Mouse (Mus musculus) ES-E14 (cell line): ENCODE measurements around the gene Rnf220. TPM values are rescaled to one million over a fixed set of nuclear protein-coding genes. Genes with fewer than 3 reads are reported as not detected.

Source experiments
- DNase-seq: peaks from one replicate; pipeline ENCODE4 v3.0.0-alpha.2; 2013; ENCODE audit warnings: low read depth, low spot score
- H3K27ac ChIP-seq: 2 replicates; pipeline ENCODE4 v1.5.1; 2012; ENCODE audit warnings: low read depth, mild to moderate bottlenecking, low read length, moderate library complexity, mixed read lengths; ENCODE audit not compliant: poor library complexity, insufficient read depth, severe bottlenecking
- H3K36me3 ChIP-seq: 2 replicates; pipeline ENCODE4 v1.6.1; 2012; ENCODE audit warnings: mild to moderate bottlenecking, low read length, moderate library complexity, mixed read lengths; ENCODE audit not compliant: control insufficient read depth, poor library complexity, insufficient read depth, severe bottlenecking
- H3K4me1 ChIP-seq, 2 experiments: fragments of 150-350 bp in 1 of 2; sonication (generic) in 1 of 2; 2 replicates each; pipeline ENCODE4 v1.6.1; 2012; ENCODE audit warnings: low read length in 2 of 2, mild to moderate bottlenecking in 1 of 2, mixed read lengths in 1 of 2; ENCODE audit not compliant: control insufficient read depth in 2 of 2, insufficient read depth in 2 of 2, poor library complexity in 1 of 2
- H3K4me3 ChIP-seq, 2 experiments: fragments of 150-350 bp in 1 of 2; sonication (generic) in 1 of 2; 2 replicates each; pipeline ENCODE4 v1.5.1; 2012; ENCODE audit warnings: low read length in 2 of 2, low read depth in 1 of 2, mild to moderate bottlenecking in 1 of 2, mixed read lengths in 1 of 2; ENCODE audit not compliant: insufficient read depth in 1 of 2, poor library complexity in 1 of 2, severe bottlenecking in 1 of 2
- H3K9ac ChIP-seq: 2 replicates; pipeline ENCODE4 v1.6.1; 2012; ENCODE audit warnings: low read depth, mild to moderate bottlenecking, low read length, mixed read lengths; ENCODE audit not compliant: poor library complexity, insufficient read depth, severe bottlenecking
- H3K9me3 ChIP-seq: fragments of 150-350 bp; sonication (generic); 2 replicates; pipeline ENCODE4 v1.6.1; 2012; ENCODE audit warnings: low read depth, mild to moderate bottlenecking, low read length; ENCODE audit not compliant: control insufficient read depth, insufficient read depth
- CHD2 ChIP-seq: IDR thresholded peaks from 2 replicates; pipeline ENCODE4 v1.6.1; 2014; ENCODE audit warnings: mild to moderate bottlenecking, low read depth, low read length, inconsistent platforms
- HCFC1 ChIP-seq: IDR thresholded peaks from 2 replicates; pipeline ENCODE4 v1.6.1; 2012; ENCODE audit warnings: low read length, inconsistent platforms, borderline replicate concordance; ENCODE audit not compliant: insufficient read depth
- MAFK ChIP-seq: IDR thresholded peaks from 2 replicates; pipeline ENCODE4 v1.6.1; 2014; ENCODE audit warnings: mild to moderate bottlenecking, low read depth, low read length, inconsistent platforms; ENCODE audit not compliant: insufficient read depth
- ZC3H11A ChIP-seq: IDR thresholded peaks from 2 replicates; pipeline ENCODE4 v1.6.1; 2012; ENCODE audit warnings: low read depth, mild to moderate bottlenecking, inconsistent platforms, low read length, borderline replicate concordance
- ZNF384 ChIP-seq: IDR thresholded peaks from 2 replicates; pipeline ENCODE4 v1.6.1; 2012; ENCODE audit warnings: low read depth, low read length, inconsistent platforms
- in situ Hi-C, 2 experiments: fragments of 600-800 bp; cut with MboI; formaldehyde crosslinking; loops; one replicate each; pipeline ENCODE4 v1.15.1; 2025; ENCODE audit warnings: low sequenced_read_pairs in 2 of 2, inconsistent platforms in 1 of 2; ENCODE audit not compliant: unreplicated experiment in 2 of 2
- total RNA-seq: library from RNA; depleted of rRNA; stranded (reverse); fragments of 300-350 nt; gene quantifications from 2 replicates; pipeline ENCODE4 v1.2.3, GENCODE M21; 2012

The Rnf220 gene
- total RNA-seq, 1 experiment: 130 TPM

DNA sequence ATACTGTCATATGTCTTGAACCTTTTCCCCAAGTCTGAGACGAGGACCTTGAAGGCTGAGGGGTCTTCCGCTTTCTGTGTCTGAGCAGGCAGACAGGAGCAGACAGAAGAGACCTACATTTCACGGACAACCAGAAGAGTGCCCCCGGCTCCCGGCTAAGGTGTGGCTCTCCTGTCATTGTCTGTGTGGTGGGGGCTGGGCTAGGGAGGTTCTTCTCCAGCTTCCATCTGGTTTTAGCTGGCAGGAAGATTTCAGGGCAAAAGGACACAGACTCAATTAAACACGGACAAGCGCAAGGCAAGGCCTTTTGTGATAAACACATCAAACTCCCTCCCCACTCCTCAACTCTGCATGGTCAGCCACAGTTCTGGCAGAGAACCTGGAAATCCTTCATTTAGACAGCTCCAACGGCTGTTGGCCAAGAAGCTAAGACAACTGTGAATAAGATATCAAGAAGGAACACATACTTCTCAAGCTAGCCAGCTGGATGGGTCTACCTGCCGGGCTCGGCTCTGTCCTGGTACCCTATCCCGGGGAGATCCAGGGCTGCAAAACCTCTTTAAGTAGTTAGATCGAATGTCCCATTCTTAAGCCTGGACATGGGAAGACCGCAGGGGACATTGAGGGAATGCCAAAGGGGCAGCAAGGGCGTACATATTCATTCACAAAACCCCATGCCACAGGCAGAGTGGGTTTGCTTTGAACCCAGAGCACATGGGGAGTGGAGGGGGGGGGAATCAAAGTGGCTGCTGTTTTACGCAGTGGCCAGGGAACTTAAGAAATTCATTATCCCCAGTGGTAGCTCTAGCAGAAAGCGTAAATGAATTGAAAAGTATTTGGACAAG is 135.9 kb downstream of the Rnf220 start:
- no peaks in the 10 kb centered on the region for H3K9me3 ChIP-seq
- no peaks in the 10 kb centered on the region for H3K36me3 ChIP-seq
- TF ChIP-seq ZNF384 (no peak), MAFK (no peak), CHD2 (no peak), ZC3H11A (no peak), HCFC1 (no peak)
- no peak overlapping the region for H3K4me3 ChIP-seq
- in situ Hi-C loops: no loop called here
- H3K4me1 ChIP-seq: peaks cover 22 to 53% of the 10 kb centered on the region in 2 experiments
- H3K9ac ChIP-seq: peak overlapping the region; percentile 5; the same call in 1 of the 2 replicates
- no peak for DNase-seq
- peak overlapping the region; percentile 84; the same call in 1 of the 2 replicates for H3K27ac ChIP-seq

DNA sequence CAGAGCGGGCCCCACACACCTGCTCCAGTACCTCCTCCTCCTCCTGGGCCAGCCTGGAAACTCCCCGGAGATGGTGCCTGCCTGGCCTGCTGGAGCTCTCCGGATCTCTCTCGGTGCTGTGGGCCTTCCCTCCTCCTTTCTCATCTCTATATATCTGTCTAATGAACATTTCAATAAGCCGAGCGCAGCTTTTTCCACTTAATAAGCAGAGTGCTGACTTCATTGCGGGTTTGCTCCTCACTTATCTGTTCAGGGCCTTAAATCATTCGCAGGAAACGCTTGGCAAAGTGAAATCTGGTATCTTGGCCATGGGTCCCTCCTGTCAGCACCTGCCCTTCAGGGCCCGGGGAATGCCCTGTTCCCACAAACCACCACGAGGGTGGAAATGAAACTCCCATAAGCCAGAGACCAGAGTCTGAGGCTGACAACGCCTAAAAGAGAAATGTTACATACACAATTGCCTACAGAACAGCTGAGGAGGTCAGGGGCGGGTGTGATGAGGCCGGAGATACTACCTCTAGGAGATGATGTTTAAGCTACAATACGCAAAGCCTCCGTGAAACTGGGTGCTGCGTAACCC is 137.0 kb downstream of the Rnf220 start:
- H3K36me3 ChIP-seq: no peaks in the 10 kb centered on the region
- H3K9ac ChIP-seq: no peak overlapping the region
- H3K9me3 ChIP-seq: no peaks in the 10 kb centered on the region
- H3K4me3 ChIP-seq: no peak overlapping the region
- peaks cover 27 to 64% of the 10 kb centered on the region in 2 experiments for H3K4me1 ChIP-seq
- TF ChIP-seq HCFC1 (no peak), ZC3H11A (no peak), CHD2 (no peak), ZNF384 (no peak), MAFK (no peak)
- H3K27ac ChIP-seq: peak overlapping the region; percentile 9; the same call in 1 of the 2 replicates
- in situ Hi-C loops: no loop called here
- DNase-seq: no peak

DNA sequence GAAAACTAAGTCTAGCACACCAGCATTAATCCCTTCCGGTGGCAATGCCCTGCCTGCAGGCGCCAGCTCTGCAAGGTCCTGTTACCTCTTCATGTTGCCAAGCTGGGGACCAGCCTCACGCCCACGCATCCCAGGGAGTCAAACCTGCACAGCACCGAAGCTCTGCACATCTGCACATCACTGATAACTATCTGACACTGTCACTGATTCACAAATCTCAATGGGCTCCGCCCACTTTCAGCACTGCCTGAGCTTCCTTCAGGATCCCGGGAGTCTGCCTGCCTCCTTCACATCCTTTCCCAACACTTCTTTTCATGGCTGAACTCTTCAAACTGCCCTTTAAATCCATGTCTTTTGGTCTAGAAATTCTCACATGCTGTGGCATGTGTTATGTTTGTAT is 138.9 kb downstream of the Rnf220 start:
- no peak for DNase-seq
- Histone ChIP-seq H3K4me3 (no peak overlapping the region), H3K27ac (no peak overlapping the region), H3K9ac (no peak overlapping the region), H3K36me3 (no peaks in the 10 kb centered on the region), H3K4me1 (peaks cover 27 to 70% of the 10 kb centered on the region in 2 experiments), H3K9me3 (no peaks in the 10 kb centered on the region)
- in situ Hi-C loops: no loop called here
- TF ChIP-seq MAFK (no peak), ZNF384 (no peak), HCFC1 (no peak), CHD2 (no peak), ZC3H11A (no peak)

DNA sequence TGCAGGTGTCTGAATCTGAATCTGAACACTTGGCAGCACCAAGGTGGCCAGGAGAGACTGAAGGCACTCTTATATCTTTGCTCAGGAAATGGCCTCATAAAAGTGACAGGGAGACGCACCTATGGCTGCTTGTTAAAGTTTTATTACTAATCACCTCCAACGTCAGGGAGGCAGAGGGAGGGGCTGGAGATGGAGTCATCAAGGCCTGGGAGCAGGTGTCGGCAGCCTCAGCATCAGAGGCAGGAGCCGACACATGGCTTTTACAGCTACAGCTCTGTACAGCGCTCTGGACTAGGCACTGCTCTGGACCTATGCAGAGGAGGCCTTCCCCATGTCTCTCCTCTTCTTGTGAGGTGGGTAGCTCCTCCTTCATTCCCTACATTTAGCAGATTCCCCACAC is 139.7 kb downstream of the Rnf220 start:
- Histone ChIP-seq H3K9ac (no peak overlapping the region), H3K9me3 (no peaks in the 10 kb centered on the region), H3K4me3 (no peak overlapping the region), H3K4me1 (peaks cover 26 to 71% of the 10 kb centered on the region in 2 experiments), H3K36me3 (no peaks in the 10 kb centered on the region), H3K27ac (no peak overlapping the region)
- TF ChIP-seq HCFC1: no peak
- no peak for TF ChIP-seq CHD2
- no peak for TF ChIP-seq MAFK
- no peak for TF ChIP-seq ZNF384
- no peak for TF ChIP-seq ZC3H11A
- in situ Hi-C loops: no loop called here
- no peak for DNase-seq
